In genomic region chr4:53046238-53047022, GRCm38 (mm10) we compare ENCODE assay signal across 29 mouse cellular contexts. TPM values are rescaled to one million over a fixed set of nuclear protein-coding genes. Genes with fewer than 3 reads are reported as not detected.
A peak's percentile ranks its signal among the peaks of the same experiment; 100 is the strongest.
DNase-seq lines count a peak whose midpoint lies in the region; ATAC-seq lines count a peak whose summit lies in the region.
"Had no signal": no experiment of that assay in that cellular context is flagged by ENCODE, and none has a peak within 500 bp of the region (broad histone marks: within the 10 kb centered on the region; RNA-seq: fewer than 3 reads in every experiment).

No protein-coding gene starts in this region.

- H3K36me3 ChIP-seq in hindbrain, embryonic 11.5 days (ENCODE audit: control insufficient read depth, insufficient read depth, low read length), result no peaks in the 10 kb centered on the region
- peaks cover 27% of the 10 kb centered on the region for H3K36me3 ChIP-seq in hindbrain, embryonic 10.5 days
- H3K36me3 ChIP-seq in midbrain, embryonic 15.5 days (replicated peaks), result peaks cover 5% of the 10 kb centered on the region; the same call in 1 of the 2 replicates
- no peaks in the 10 kb centered on the region for H3K36me3 ChIP-seq in midbrain, embryonic 11.5 days (ENCODE audit: control insufficient read depth, insufficient read depth, low read length)
- peaks cover 10% of the 10 kb centered on the region for H3K36me3 ChIP-seq in hindbrain, embryonic 14.5 days (replicated peaks; ENCODE audit: control insufficient read depth, insufficient read depth)
- peaks cover 5% of the 10 kb centered on the region; the same call in 1 of the 2 replicates for H3K36me3 ChIP-seq in neural tube, embryonic 15.5 days
- peaks cover 23% of the 10 kb centered on the region for H3K36me3 ChIP-seq in embryonic facial prominence, embryonic 10.5 days (replicated peaks)
- H3K36me3 ChIP-seq in forebrain, embryonic 11.5 days (ENCODE audit: control insufficient read depth, insufficient read depth, low read length), result no peaks in the 10 kb centered on the region
- H3K36me3 ChIP-seq: intestine, embryonic 15.5 days had no signal

- no peak overlapping the region for H3K27ac ChIP-seq in hindbrain, embryonic 11.5 days (ENCODE audit: low read depth, low read length)
- H3K27ac ChIP-seq in hindbrain, embryonic 10.5 days, result no peak overlapping the region
- peak overlapping the region; percentile 47; the same call in 1 of the 2 replicates for H3K27ac ChIP-seq in midbrain, embryonic 15.5 days
- no peak overlapping the region for H3K27ac ChIP-seq in midbrain, embryonic 11.5 days (ENCODE audit: low read depth, low read length)
- peak overlapping the region; percentile 43; the same call in 1 of the 2 replicates for H3K27ac ChIP-seq in hindbrain, embryonic 14.5 days
- H3K27ac ChIP-seq in neural tube, embryonic 15.5 days (replicated peaks), result peak overlapping the region; percentile 60
- no peak overlapping the region for H3K27ac ChIP-seq in embryonic facial prominence, embryonic 10.5 days (replicated peaks)
- H3K27ac ChIP-seq in forebrain, embryonic 11.5 days (ENCODE audit: low read depth, low read length), result no peak overlapping the region
- H3K27ac ChIP-seq: embryonic facial prominence, embryonic 15.5 days; forebrain, embryonic 15.5 days; heart, embryonic 10.5 days; intestine, embryonic 15.5 days; left cerebral cortex, adult 2 months; liver, embryonic 14.5 days had no signal

- no peaks in the 10 kb centered on the region for H3K4me1 ChIP-seq in hindbrain, embryonic 11.5 days (replicated peaks; ENCODE audit: control insufficient read depth, insufficient read depth, low read length)
- peaks cover 3% of the 10 kb centered on the region; the same call in 1 of the 2 replicates for H3K4me1 ChIP-seq in hindbrain, embryonic 10.5 days (replicated peaks)
- 0 out of 2 replicates have a peak, but pooled peaks cover 4% of the 10 kb centered on the region for H3K4me1 ChIP-seq in midbrain, embryonic 15.5 days
- H3K4me1 ChIP-seq in midbrain, embryonic 11.5 days (ENCODE audit: control insufficient read depth, insufficient read depth, low read length), result no peaks in the 10 kb centered on the region
- H3K4me1 ChIP-seq in hindbrain, embryonic 14.5 days (replicated peaks; ENCODE audit: control insufficient read depth, insufficient read depth, low read length), result no peaks in the 10 kb centered on the region; the same call in 1 of the 2 replicates
- H3K4me1 ChIP-seq in neural tube, embryonic 15.5 days, result peaks cover 9% of the 10 kb centered on the region; the same call in 1 of the 2 replicates
- H3K4me1 ChIP-seq in embryonic facial prominence, embryonic 10.5 days, result no peaks in the 10 kb centered on the region
- no peaks in the 10 kb centered on the region for H3K4me1 ChIP-seq in forebrain, embryonic 11.5 days (replicated peaks; ENCODE audit: control insufficient read depth, insufficient read depth, low read length)
- H3K4me1 ChIP-seq: embryonic facial prominence, embryonic 15.5 days; intestine, embryonic 15.5 days had no signal

- H3K4me3 ChIP-seq in hindbrain, embryonic 11.5 days (ENCODE audit: low read depth, low read length), result no peak overlapping the region
- no peak overlapping the region for H3K4me3 ChIP-seq in hindbrain, embryonic 10.5 days
- no peak overlapping the region for H3K4me3 ChIP-seq in midbrain, embryonic 15.5 days
- no peak overlapping the region for H3K4me3 ChIP-seq in midbrain, embryonic 11.5 days (ENCODE audit: low read depth, low read length)
- H3K4me3 ChIP-seq in hindbrain, embryonic 14.5 days (replicated peaks; ENCODE audit: low read length), result no peak overlapping the region
- H3K4me3 ChIP-seq in neural tube, embryonic 15.5 days (replicated peaks), result no peak overlapping the region
- H3K4me3 ChIP-seq in embryonic facial prominence, embryonic 10.5 days, result no peak overlapping the region
- H3K4me3 ChIP-seq in forebrain, embryonic 11.5 days (ENCODE audit: low read depth, low read length), result no peak overlapping the region
- H3K4me3 ChIP-seq: embryonic facial prominence, embryonic 15.5 days; forebrain, embryonic 15.5 days; heart, embryonic 10.5 days; intestine, embryonic 15.5 days; left cerebral cortex, adult 2 months had no signal

- no peak for DNase-seq in hindbrain, embryonic 11.5 days (ENCODE audit: low spot score)
- no peak for DNase-seq in hindbrain, embryonic 10.5 days (ENCODE audit: low spot score)
- no peak for DNase-seq in midbrain, embryonic 11.5 days (ENCODE audit: low spot score, missing footprints)
- DNase-seq in hindbrain, embryonic 14.5 days (ENCODE audit: low spot score), result no peak
- DNase-seq in embryonic facial prominence, embryonic 10.5 days (ENCODE audit: low spot score), result no peak
- DNase-seq in forebrain, embryonic 11.5 days (ENCODE audit: low spot score), result no peak
- DNase-seq: adrenal gland, adult 2 months; cerebellum, adult 2 months; cerebellum, postnatal 25 days; embryo, embryonic 11 days; gastrocnemius, postnatal 10 days; heart, postnatal 4 days; kidney, adult 8-10 months; kidney, postnatal 4 days; layer of hippocampus, adult 9-11 months; lung, postnatal 4 days had no signal

- no peaks in the 10 kb centered on the region for H3K9me3 ChIP-seq in hindbrain, embryonic 11.5 days (ENCODE audit: control insufficient read depth, low read length)
- H3K9me3 ChIP-seq in hindbrain, embryonic 10.5 days, result no peaks in the 10 kb centered on the region
- no peaks in the 10 kb centered on the region for H3K9me3 ChIP-seq in midbrain, embryonic 15.5 days
- H3K9me3 ChIP-seq in midbrain, embryonic 11.5 days (ENCODE audit: control insufficient read depth, low read length), result no peaks in the 10 kb centered on the region
- no peaks in the 10 kb centered on the region for H3K9me3 ChIP-seq in hindbrain, embryonic 14.5 days (ENCODE audit: control insufficient read depth, low read length)
- H3K9me3 ChIP-seq in neural tube, embryonic 15.5 days (replicated peaks), result no peaks in the 10 kb centered on the region
- H3K9me3 ChIP-seq in embryonic facial prominence, embryonic 10.5 days, result no peaks in the 10 kb centered on the region
- H3K9me3 ChIP-seq in forebrain, embryonic 11.5 days (ENCODE audit: control insufficient read depth, low read length), result no peaks in the 10 kb centered on the region
- H3K9me3 ChIP-seq: embryonic facial prominence, embryonic 15.5 days; forebrain, embryonic 15.5 days; heart, embryonic 10.5 days; intestine, embryonic 15.5 days had no signal

- no peak overlapping the region for H3K4me2 ChIP-seq in hindbrain, embryonic 11.5 days (replicated peaks; ENCODE audit: low read depth, low read length)
- no peak overlapping the region for H3K4me2 ChIP-seq in midbrain, embryonic 15.5 days
- H3K4me2 ChIP-seq in midbrain, embryonic 11.5 days, result no peak overlapping the region
- H3K4me2 ChIP-seq in hindbrain, embryonic 14.5 days (replicated peaks), result no peak overlapping the region
- H3K4me2 ChIP-seq in neural tube, embryonic 15.5 days, result no peak overlapping the region
- no peak overlapping the region for H3K4me2 ChIP-seq in forebrain, embryonic 11.5 days (ENCODE audit: low read depth, low read length, severe bottlenecking)
- H3K4me2 ChIP-seq: embryonic facial prominence, embryonic 15.5 days; forebrain, embryonic 15.5 days; intestine, embryonic 15.5 days had no signal

- H3K27me3 ChIP-seq in hindbrain, embryonic 11.5 days (ENCODE audit: control insufficient read depth, insufficient read depth, low read length), result no peaks in the 10 kb centered on the region
- H3K27me3 ChIP-seq in hindbrain, embryonic 10.5 days (ENCODE audit: insufficient read depth, poor library complexity, severe bottlenecking), result no peaks in the 10 kb centered on the region
- H3K27me3 ChIP-seq in midbrain, embryonic 15.5 days (replicated peaks), result no peaks in the 10 kb centered on the region
- H3K27me3 ChIP-seq in midbrain, embryonic 11.5 days (ENCODE audit: control insufficient read depth, insufficient read depth, low read length), result no peaks in the 10 kb centered on the region
- no peaks in the 10 kb centered on the region for H3K27me3 ChIP-seq in hindbrain, embryonic 14.5 days (ENCODE audit: control insufficient read depth, insufficient read depth, low read length)
- H3K27me3 ChIP-seq in neural tube, embryonic 15.5 days (replicated peaks), result no peaks in the 10 kb centered on the region
- no peaks in the 10 kb centered on the region for H3K27me3 ChIP-seq in embryonic facial prominence, embryonic 10.5 days (replicated peaks; ENCODE audit: low read depth, poor library complexity, severe bottlenecking)
- no peaks in the 10 kb centered on the region for H3K27me3 ChIP-seq in forebrain, embryonic 11.5 days (ENCODE audit: control insufficient read depth, insufficient read depth, low read length)
- H3K27me3 ChIP-seq: embryonic facial prominence, embryonic 15.5 days; forebrain, embryonic 15.5 days; intestine, embryonic 15.5 days had no signal

- WGBS in hindbrain, embryonic 11.5 days, result 64% methylated on average over 9 of the region's 9 CpGs
- WGBS in hindbrain, embryonic 10.5 days, result 70% methylated on average over 9 of the region's 9 CpGs
- WGBS in midbrain, embryonic 15.5 days, result 43% methylated on average over 9 of the region's 9 CpGs
- WGBS in midbrain, embryonic 11.5 days, result 67% methylated on average over 9 of the region's 9 CpGs
- 40% methylated on average over 9 of the region's 9 CpGs for whole genome bisulfite sequencing in hindbrain, embryonic 14.5 days
- 43% methylated on average over 9 of the region's 9 CpGs for WGBS in neural tube, embryonic 15.5 days
- WGBS in embryonic facial prominence, embryonic 10.5 days, result 81% methylated on average over 9 of the region's 9 CpGs
- 81% methylated on average over 9 of the region's 9 CpGs for WGBS in forebrain, embryonic 11.5 days

- no peak overlapping the region for H3K9ac ChIP-seq in hindbrain, embryonic 11.5 days (ENCODE audit: low read depth, low read length)
- no peak overlapping the region for H3K9ac ChIP-seq in midbrain, embryonic 15.5 days
- no peak overlapping the region for H3K9ac ChIP-seq in midbrain, embryonic 11.5 days (ENCODE audit: low read length)
- no peak overlapping the region for H3K9ac ChIP-seq in hindbrain, embryonic 14.5 days
- no peak overlapping the region for H3K9ac ChIP-seq in neural tube, embryonic 15.5 days (replicated peaks)
- no peak overlapping the region for H3K9ac ChIP-seq in forebrain, embryonic 11.5 days (ENCODE audit: low read length)
- H3K9ac ChIP-seq: embryonic facial prominence, embryonic 15.5 days; forebrain, embryonic 15.5 days; intestine, embryonic 15.5 days; liver, embryonic 14.5 days had no signal

- ATAC-seq in hindbrain, embryonic 11.5 days (ENCODE audit: low FRiP score), result 0 out of 2 replicates have a peak, but pooled peaks have one; percentile 33
- ATAC-seq in midbrain, embryonic 15.5 days (replicated peaks), result peak; percentile 63
- ATAC-seq in midbrain, embryonic 11.5 days (ENCODE audit: low FRiP score), result no peak
- ATAC-seq in hindbrain, embryonic 14.5 days (ENCODE audit: low FRiP score), result peak; percentile 54
- ATAC-seq in neural tube, embryonic 15.5 days (ENCODE audit: low FRiP score), result peak; percentile 73; the same call in 1 of the 2 replicates
- ATAC-seq in forebrain, embryonic 11.5 days (replicated peaks; ENCODE audit: low FRiP score), result no peak
- ATAC-seq: forebrain, embryonic 15.5 days; intestine, embryonic 15.5 days had no signal

RNA-seq across cellular contexts. Expression of gene Nipsnap3b, which starts 34.8 kb away (rescaled TPM):
- 129 and 132 TPM in 2 replicates for polyA plus RNA-seq in hindbrain, embryonic 11.5 days (2014; fragmentation: Nextera tagmentation; extraction: Ambion mirVana)
- polyA plus RNA-seq in hindbrain, embryonic 10.5 days (2016; fragmentation: Nextera tagmentation; extraction: Ambion mirVana), result 100.0 and 114 TPM in 2 replicates
- polyA plus RNA-seq in midbrain, embryonic 15.5 days (2015; fragmentation: Nextera tagmentation; extraction: Ambion mirVana), result 160 and 169 TPM in 2 replicates
- polyA plus RNA-seq in midbrain, embryonic 11.5 days (2014; fragmentation: Nextera tagmentation; extraction: Ambion mirVana), result 111 and 123 TPM in 2 replicates
- 199 and 202 TPM in 2 replicates for polyA plus RNA-seq in hindbrain, embryonic 14.5 days (2014; fragmentation: Nextera tagmentation; extraction: Ambion mirVana)
- 156 and 189 TPM in 2 replicates for polyA plus RNA-seq in neural tube, embryonic 15.5 days (2015; fragmentation: Nextera tagmentation; extraction: Ambion mirVana)
- polyA plus RNA-seq in embryonic facial prominence, embryonic 10.5 days (2016; fragmentation: Nextera tagmentation; extraction: Ambion mirVana), result 76.4 and 77.5 TPM in 2 replicates
- 82.5 and 86.4 TPM in 2 replicates for polyA plus RNA-seq in forebrain, embryonic 11.5 days (2014; fragmentation: Nextera tagmentation; extraction: Ambion mirVana)

RNA-seq across cellular contexts. Expression of gene Nipsnap3a, which starts 57.4 kb away (rescaled TPM):
- polyA plus RNA-seq in hindbrain, embryonic 11.5 days (2014; fragmentation: Nextera tagmentation; extraction: Ambion mirVana), result not detected in 2 replicates
- not detected in 2 replicates for polyA plus RNA-seq in hindbrain, embryonic 10.5 days (2016; fragmentation: Nextera tagmentation; extraction: Ambion mirVana)
- polyA plus RNA-seq in midbrain, embryonic 15.5 days (2015; fragmentation: Nextera tagmentation; extraction: Ambion mirVana), result not detected in 2 replicates
- not detected in 2 replicates for polyA plus RNA-seq in midbrain, embryonic 11.5 days (2014; fragmentation: Nextera tagmentation; extraction: Ambion mirVana)
- polyA plus RNA-seq in hindbrain, embryonic 14.5 days (2014; fragmentation: Nextera tagmentation; extraction: Ambion mirVana), result not detected in 2 replicates
- polyA plus RNA-seq in neural tube, embryonic 15.5 days (2015; fragmentation: Nextera tagmentation; extraction: Ambion mirVana), result not detected in 2 replicates
- polyA plus RNA-seq in embryonic facial prominence, embryonic 10.5 days (2016; fragmentation: Nextera tagmentation; extraction: Ambion mirVana), result not detected in 2 replicates
- polyA plus RNA-seq in forebrain, embryonic 11.5 days (2014; fragmentation: Nextera tagmentation; extraction: Ambion mirVana), result not detected in 2 replicates
- polyA plus RNA-seq: adrenal gland, adult 2 months; cerebellum, adult 2 months; embryonic facial prominence, embryonic 15.5 days; forebrain, embryonic 15.5 days; heart, embryonic 10.5 days; heart, embryonic 16.5 days; intestine, embryonic 15.5 days; limb, embryonic 14.5 days; liver, embryonic 14.5 days; lung, embryonic 16.5 days; thymus, postnatal 0 days; urinary bladder, adult 2 months had no signal

Comparison
In these comparisons a context has a peak if more than half of its experiments do, and no peak if none do; other contexts are left out.
1. ATAC-seq: peak in hindbrain, embryonic 11.5 days (single experiment), midbrain, embryonic 15.5 days (single experiment), hindbrain, embryonic 14.5 days (single experiment) and neural tube, embryonic 15.5 days (single experiment); none in midbrain, embryonic 11.5 days (single experiment) and forebrain, embryonic 11.5 days (single experiment).
2. H3K27ac ChIP-seq: peak in midbrain, embryonic 15.5 days (single experiment), hindbrain, embryonic 14.5 days (single experiment) and neural tube, embryonic 15.5 days (single experiment); none in hindbrain, embryonic 11.5 days (single experiment), hindbrain, embryonic 10.5 days (single experiment), midbrain, embryonic 11.5 days (single experiment), embryonic facial prominence, embryonic 10.5 days (single experiment) and forebrain, embryonic 11.5 days (single experiment).